Mouse (Mus musculus): ENCODE data around the gene Zfp692. TPM values are rescaled to one million over a fixed set of nuclear protein-coding genes. Genes with fewer than 3 reads are reported as not detected.

Gene Zfp692
- polyA plus RNA-seq, 2 experiments, result 5.0 to 18.7 TPM

DNA sequence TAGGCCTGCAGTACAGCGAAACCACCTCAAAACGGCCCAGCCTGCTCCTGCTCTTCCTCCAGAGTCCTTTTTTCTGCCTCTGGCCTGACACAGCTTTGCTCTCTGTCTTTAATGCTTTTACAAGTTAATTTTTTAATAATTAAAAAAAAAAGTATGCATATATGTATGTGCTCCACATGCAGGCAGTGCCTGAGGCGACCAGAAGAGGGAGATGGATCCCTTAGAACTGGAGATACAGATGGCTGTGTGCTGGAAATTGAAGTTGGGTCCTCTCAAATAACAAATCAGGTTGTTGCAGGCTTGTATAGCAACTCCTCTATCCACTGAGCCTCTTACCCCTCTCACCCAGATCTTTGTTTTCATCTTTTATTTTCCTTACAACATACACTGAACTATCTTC, 19.9 kb downstream of the Zfp692 start:
- H3K36me3 ChIP-seq (replicated peaks; ENCODE audit: control insufficient read depth, insufficient read depth, low read depth), result peaks cover 6% of the 10 kb centered on the region
- H3K9ac ChIP-seq (replicated peaks), result no peak overlapping the region
- H3K4me1 ChIP-seq (replicated peaks; ENCODE audit: control insufficient read depth in 2 of 2, insufficient read depth in 2 of 2, low read length in 1 of 2), result peaks cover 30 to 39% of the 10 kb centered on the region in 2 experiments
- no peak overlapping the region for H3K27ac ChIP-seq
- WGBS (ENCODE audit: insufficient replicate concordance), result 95% methylated on average over 3 of the region's 3 CpGs
- H3K4me3 ChIP-seq (ENCODE audit: insufficient read depth in 1 of 2, low read depth in 2 of 2, low read length in 2 of 2), result no peak overlapping the region
- DNase-seq (ENCODE audit: low read depth in 3 of 3, low spot score in 3 of 3) (no peak), ATAC-seq (ENCODE audit: insufficient read depth) (no peak)
- H3K4me2 ChIP-seq (ENCODE audit: low read depth), result no peak overlapping the region
- H3K27me3 ChIP-seq (ENCODE audit: control insufficient read depth, insufficient read depth, low read length), result no peaks in the 10 kb centered on the region
- H3K9me3 ChIP-seq (ENCODE audit: control insufficient read depth, low read length), result no peaks in the 10 kb centered on the region
- no peak for TF ChIP-seq EP300 (IDR thresholded peaks at IDR 0.05; ENCODE audit: low read depth)
- peak; percentile 40; the same call in 1 of the 2 replicates for TF ChIP-seq CTCF (IDR thresholded peaks at IDR 0.05; ENCODE audit: low read depth)

DNA sequence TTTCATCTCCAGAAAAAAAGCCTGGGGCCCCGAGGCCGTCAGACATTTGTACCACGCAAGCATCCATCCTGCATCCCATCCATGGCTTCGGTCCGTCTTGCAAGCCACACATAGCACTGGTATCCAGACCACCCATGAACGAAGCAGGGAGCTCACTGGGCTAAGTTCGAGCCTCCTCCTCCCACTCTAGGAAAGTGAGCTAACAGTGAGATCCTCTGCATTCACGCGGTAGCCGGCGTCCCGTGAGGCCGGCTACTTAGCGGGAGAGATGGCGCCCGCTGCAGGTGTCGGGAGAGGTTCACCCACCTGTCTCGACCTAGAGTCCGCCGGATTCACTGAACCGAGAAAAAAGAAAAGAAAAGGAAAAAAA, 23.0 kb downstream of the Zfp692 start:
- H3K4me1 ChIP-seq (replicated peaks; ENCODE audit: control insufficient read depth in 2 of 2, insufficient read depth in 2 of 2, low read length in 1 of 2), result peaks cover 24 to 29% of the 10 kb centered on the region in 2 experiments
- peak overlapping the region; percentile 78 for H3K4me2 ChIP-seq (ENCODE audit: low read depth)
- H3K36me3 ChIP-seq (replicated peaks; ENCODE audit: control insufficient read depth, insufficient read depth, low read depth), result peaks cover 14% of the 10 kb centered on the region

DNA sequence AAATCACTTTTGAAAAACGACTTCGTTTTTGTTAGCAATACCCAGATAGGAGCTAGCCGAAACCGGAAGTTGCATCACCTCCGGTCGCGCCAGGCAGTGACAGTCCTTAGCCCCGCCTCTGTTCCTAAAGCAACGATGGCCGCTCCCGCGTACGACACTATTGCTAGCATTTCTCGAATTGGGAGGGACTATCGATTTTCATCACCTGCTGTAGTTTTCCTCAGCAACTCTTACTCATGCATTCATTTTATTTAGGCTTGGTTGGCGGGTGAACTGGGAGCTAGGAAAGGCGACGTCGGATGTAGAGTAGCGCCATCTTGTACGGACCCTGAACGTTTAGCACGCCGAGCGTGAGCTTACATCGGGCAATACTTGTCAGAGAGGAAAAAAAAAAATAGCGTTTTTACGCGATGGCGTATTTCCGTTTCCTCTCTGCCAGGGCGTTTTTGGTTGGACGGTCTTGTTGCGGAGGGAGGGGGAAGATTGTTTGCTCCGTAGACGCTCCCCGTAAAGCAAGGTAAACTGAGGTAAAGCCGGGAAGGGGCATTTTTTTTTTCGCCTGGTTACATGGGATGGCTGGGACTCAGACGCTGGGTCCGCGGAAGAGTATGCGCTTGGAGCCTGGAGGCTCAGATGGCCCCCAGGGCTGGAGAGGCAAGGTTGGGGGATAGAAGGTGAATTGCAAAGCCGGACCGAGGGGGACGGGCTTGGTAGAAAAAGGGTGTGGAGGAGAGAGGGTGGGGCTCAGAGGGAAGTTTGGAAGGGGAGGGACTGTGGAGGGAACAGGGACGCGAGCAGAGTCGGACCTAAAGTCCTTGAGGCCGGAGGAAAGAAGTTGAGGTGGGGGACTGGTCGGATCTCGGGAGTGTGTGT, 23.6 kb downstream of the Zfp692 start, which contains the start of the genes Zfp672 and Sh3bp5l:
Zfp672 (minus strand) TSS at position 64 of the 873 bp plus-strand sequence.
Sh3bp5l (plus strand) TSS at position 449 of the 873 bp plus-strand sequence.
- H3K4me1 ChIP-seq (replicated peaks; ENCODE audit: control insufficient read depth in 2 of 2, insufficient read depth in 2 of 2, low read length in 1 of 2), result peaks cover 22 to 24% of the 10 kb centered on the region in 2 experiments
- H3K36me3 ChIP-seq (replicated peaks; ENCODE audit: control insufficient read depth, insufficient read depth, low read depth), result peaks cover 14% of the 10 kb centered on the region
- WGBS (ENCODE audit: insufficient replicate concordance), result under 1% methylated on average over 52 of the region's 52 CpGs
- TF ChIP-seq EP300 (IDR thresholded peaks at IDR 0.05; ENCODE audit: low read depth) (0 out of 2 replicates have a peak, but pooled peaks have one; percentile 13), CTCF (IDR thresholded peaks at IDR 0.05; ENCODE audit: low read depth) (no peak; the same call in 1 of the 2 replicates)
- DNase-seq (ENCODE audit: low read depth in 3 of 3, low spot score in 3 of 3), result peak; percentile 90 to 92 (median 92)
- H3K4me3 ChIP-seq (ENCODE audit: insufficient read depth in 1 of 2, low read depth in 2 of 2, low read length in 2 of 2), result peak within 1 kb of the TSS; percentile 92 to 96
- peak within 1 kb of the TSS; percentile 78 for H3K4me2 ChIP-seq (ENCODE audit: low read depth)
- H3K27me3 ChIP-seq (ENCODE audit: control insufficient read depth, insufficient read depth, low read length), result no peaks in the 10 kb centered on the region
- peak; percentile 89 for ATAC-seq (ENCODE audit: insufficient read depth)
- peak within 1 kb of the TSS; percentile 95 for H3K9ac ChIP-seq (replicated peaks)
- H3K27ac ChIP-seq, result peak within 1 kb of the TSS; percentile 94
- H3K9me3 ChIP-seq (ENCODE audit: control insufficient read depth, low read length), result no peaks in the 10 kb centered on the region

More for the DNA sequence above, 23.0 kb downstream of the Zfp692 start:
- Histone ChIP-seq H3K4me3 (ENCODE audit: insufficient read depth in 1 of 2, low read depth in 2 of 2, low read length in 2 of 2) (peak overlapping the region; percentile 92 to 96), H3K9ac (replicated peaks) (peak overlapping the region; percentile 95), H3K27ac (peak overlapping the region; percentile 94), H3K9me3 (ENCODE audit: control insufficient read depth, low read length) (no peaks in the 10 kb centered on the region), H3K27me3 (ENCODE audit: control insufficient read depth, insufficient read depth, low read length) (no peaks in the 10 kb centered on the region)
- no peak for TF ChIP-seq EP300 (IDR thresholded peaks at IDR 0.05; ENCODE audit: low read depth)
- DNase-seq (ENCODE audit: low read depth in 3 of 3, low spot score in 3 of 3) (no peak), ATAC-seq (ENCODE audit: insufficient read depth) (peak; percentile 29)
- under 1% methylated on average over 21 of the region's 21 CpGs for WGBS (ENCODE audit: insufficient replicate concordance)

DNA sequence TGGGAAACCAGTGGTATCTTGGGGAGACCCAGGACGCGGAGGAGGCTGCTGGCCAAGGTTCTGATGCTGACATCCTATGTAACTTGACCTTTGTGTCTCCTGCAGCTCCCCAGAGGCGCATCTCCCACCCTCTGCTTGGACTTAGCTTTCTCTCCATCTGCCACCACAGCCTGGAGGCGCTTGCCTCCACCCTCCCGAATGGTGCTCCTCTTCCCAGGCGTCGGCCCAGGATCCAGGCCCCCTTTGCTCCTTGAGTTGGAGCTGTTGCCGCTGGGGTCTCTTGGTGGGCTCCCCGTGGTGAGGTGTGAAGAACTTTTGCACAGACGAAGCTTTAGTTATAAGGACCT, 24.3 kb downstream of the Zfp692 start:
- H3K4me3 ChIP-seq (ENCODE audit: insufficient read depth in 1 of 2, low read depth in 2 of 2, low read length in 2 of 2), result peak overlapping the region; percentile 92 to 96
- H3K9ac ChIP-seq (replicated peaks), result peak overlapping the region; percentile 95
- H3K9me3 ChIP-seq (ENCODE audit: control insufficient read depth, low read length), result no peaks in the 10 kb centered on the region
- peaks cover 18% of the 10 kb centered on the region for H3K36me3 ChIP-seq (replicated peaks; ENCODE audit: control insufficient read depth, insufficient read depth, low read depth)
- H3K4me1 ChIP-seq (replicated peaks; ENCODE audit: control insufficient read depth in 2 of 2, insufficient read depth in 2 of 2, low read length in 1 of 2), result peaks cover 22 to 24% of the 10 kb centered on the region in 2 experiments
- ATAC-seq (ENCODE audit: insufficient read depth) (no peak; the same call in 1 of the 2 replicates), DNase-seq (ENCODE audit: low read depth in 3 of 3, low spot score in 3 of 3) (no peak)
- peak overlapping the region; percentile 78 for H3K4me2 ChIP-seq (ENCODE audit: low read depth)
- WGBS (ENCODE audit: insufficient replicate concordance), result 16% methylated on average over 10 of the region's 10 CpGs
- TF ChIP-seq EP300 (IDR thresholded peaks at IDR 0.05; ENCODE audit: low read depth) (no peak), CTCF (IDR thresholded peaks at IDR 0.05; ENCODE audit: low read depth) (no peak)
- H3K27me3 ChIP-seq (ENCODE audit: control insufficient read depth, insufficient read depth, low read length), result no peaks in the 10 kb centered on the region
- H3K27ac ChIP-seq, result peak overlapping the region; percentile 94

DNA sequence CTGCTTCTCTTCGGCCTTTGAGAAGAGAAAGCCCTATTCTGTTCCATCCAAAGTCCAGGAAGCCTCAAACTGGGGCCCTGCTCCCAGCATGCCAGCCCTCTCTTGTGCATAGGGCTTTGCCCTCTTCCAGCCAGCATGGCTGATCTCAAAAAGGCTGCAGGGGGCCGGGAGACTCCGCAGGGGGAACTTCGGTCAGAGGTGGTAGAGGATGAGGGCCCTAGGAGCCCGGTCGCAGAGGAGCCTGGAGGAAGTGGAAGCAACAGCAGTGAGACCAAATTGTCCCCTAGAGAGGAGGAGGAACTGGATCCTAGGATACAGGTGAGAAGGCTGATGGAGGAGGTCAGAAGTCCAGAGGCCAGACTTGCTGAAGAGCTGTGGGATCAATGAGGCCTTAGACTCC, 24.7 kb downstream of the Zfp692 start:
- H3K36me3 ChIP-seq (replicated peaks; ENCODE audit: control insufficient read depth, insufficient read depth, low read depth), result peaks cover 19% of the 10 kb centered on the region
- ATAC-seq (ENCODE audit: insufficient read depth) (no peak), DNase-seq (ENCODE audit: low read depth in 3 of 3, low spot score in 3 of 3) (no peak)
- H3K4me3 ChIP-seq (ENCODE audit: insufficient read depth in 1 of 2, low read depth in 2 of 2, low read length in 2 of 2), result peak overlapping the region; percentile 92 to 96
- H3K4me2 ChIP-seq (ENCODE audit: low read depth), result peak overlapping the region; percentile 78
- H3K27ac ChIP-seq, result no peak overlapping the region
- no peaks in the 10 kb centered on the region for H3K27me3 ChIP-seq (ENCODE audit: control insufficient read depth, insufficient read depth, low read length)
- H3K9me3 ChIP-seq (ENCODE audit: control insufficient read depth, low read length), result no peaks in the 10 kb centered on the region
- 79% methylated on average over 6 of the region's 6 CpGs for WGBS (ENCODE audit: insufficient replicate concordance)
- H3K4me1 ChIP-seq (replicated peaks; ENCODE audit: control insufficient read depth in 2 of 2, insufficient read depth in 2 of 2, low read length in 1 of 2), result peaks cover 22 to 24% of the 10 kb centered on the region in 2 experiments
- TF ChIP-seq EP300 (IDR thresholded peaks at IDR 0.05; ENCODE audit: low read depth) (no peak), CTCF (IDR thresholded peaks at IDR 0.05; ENCODE audit: low read depth) (no peak)
- peak overlapping the region; percentile 95 for H3K9ac ChIP-seq (replicated peaks)
